Mouse (Mus musculus): ENCODE measurements around the gene Slit1.

DNA sequence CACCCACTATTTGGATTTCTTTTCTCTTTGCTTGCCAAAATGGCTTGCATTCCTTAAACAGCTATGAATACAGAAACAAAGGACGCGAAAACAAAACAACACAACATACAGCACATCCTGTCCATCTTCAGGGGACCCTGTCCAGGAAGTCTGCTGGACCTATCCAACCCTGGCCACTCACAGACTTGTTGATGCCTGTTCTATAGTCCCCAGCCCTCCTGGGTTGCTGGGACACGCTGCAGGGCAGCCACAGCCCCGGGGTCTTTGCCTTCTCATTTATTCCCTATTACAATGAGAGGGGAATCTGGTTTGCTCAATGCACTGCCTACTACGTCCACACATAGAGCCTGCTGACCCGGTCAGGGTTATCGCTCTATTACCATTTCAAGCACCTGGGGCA, 72.5 kb downstream of the Slit1 start:
- TF ChIP-seq CTCF (IDR thresholded peaks at IDR 0.05; ENCODE audit: insufficient read depth, low read length) (no peak), POLR2A (IDR thresholded peaks at IDR 0.05; ENCODE audit: borderline replicate concordance, extremely low read depth, low read depth, low read length) (no peak)
